8 mouse cellular contexts compared by ENCODE assay signal in the genomic region with DNA sequence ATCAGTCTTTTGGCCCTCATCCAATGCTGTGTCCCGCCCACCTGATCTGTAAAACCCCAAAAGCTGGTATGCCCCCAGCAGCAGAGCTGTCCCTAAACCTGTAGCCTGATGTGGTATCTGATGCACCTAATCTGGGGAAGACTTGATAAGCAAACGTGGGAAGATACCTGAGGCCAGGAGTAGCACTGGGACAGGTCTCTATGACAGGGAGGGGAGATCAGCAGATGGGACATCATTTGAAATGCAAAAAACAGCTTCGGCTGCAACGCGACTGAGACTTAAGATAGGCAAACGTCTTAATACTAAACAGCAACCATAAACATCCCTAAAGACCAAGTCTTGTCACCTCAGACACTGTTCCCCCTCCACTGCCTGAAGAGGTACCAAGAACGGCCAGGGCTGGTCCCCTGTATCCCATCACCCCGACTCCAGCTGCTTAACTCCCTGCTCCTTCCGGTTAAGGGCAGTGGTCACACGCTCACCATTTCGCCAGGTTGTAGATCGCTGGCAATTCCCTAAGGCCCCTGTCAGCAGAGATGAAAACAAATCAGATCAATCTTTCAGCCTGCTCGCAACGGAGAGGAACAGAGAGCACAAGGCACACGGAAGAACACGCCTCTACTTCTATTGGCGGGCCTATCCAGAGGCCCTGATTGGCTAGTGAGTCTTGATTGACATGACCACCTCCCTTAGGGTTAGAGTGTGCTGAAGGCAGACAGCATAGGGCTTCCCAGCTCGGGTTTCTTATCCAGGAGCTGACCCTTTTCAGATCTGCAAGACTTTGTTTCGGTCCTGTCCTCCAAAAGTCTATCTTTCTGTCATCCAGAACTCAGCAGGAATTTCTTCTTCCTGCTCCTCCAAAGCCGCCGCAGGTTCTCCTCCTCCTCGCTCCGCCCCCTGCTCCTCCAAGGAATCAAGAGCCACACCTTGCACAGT. TPM values are rescaled to one million over a fixed set of nuclear protein-coding genes. Genes with fewer than 3 reads are reported as not detected.
A peak's percentile ranks its signal among the peaks of the same experiment; 100 is the strongest.
DNase-seq lines count a peak whose midpoint lies in the region; ATAC-seq and TF ChIP-seq lines count a peak whose summit lies in the region.
"Not testable (repeated sequence)": the region's sequence is repeated elsewhere in the genome, so short reads cannot be mapped to it uniquely, and the experiment has no call there.

A gene (minus strand): TSS at position 610 of the 936 bp plus-strand sequence.

- H3K27me3 ChIP-seq in ES-Bruce4 (ENCODE audit: control insufficient read depth, insufficient read depth, low read length, poor library complexity, severe bottlenecking); forebrain, embryonic 15.5 days; liver, embryonic 16.5 days (ENCODE audit: control insufficient read depth, insufficient read depth, low read depth, low read length); neural tube, embryonic 12.5 days (replicated peaks); stomach, postnatal 0 days (ENCODE audit: control insufficient read depth, insufficient read depth, low read length): not testable (repeated sequence)

- not testable (repeated sequence) for TF ChIP-seq POLR2A in ES-Bruce4 (IDR thresholded peaks at IDR 0.05; ENCODE audit: insufficient read depth, low read length)

- peak; percentile 100 for ATAC-seq in forebrain, embryonic 15.5 days (replicated peaks)
- peak; percentile 100 for ATAC-seq in liver, embryonic 16.5 days (ENCODE audit: low read depth)
- peak; percentile 100 for ATAC-seq in neural tube, embryonic 12.5 days (ENCODE audit: low FRiP score, low read depth)
- ATAC-seq in stomach, postnatal 0 days (ENCODE audit: low FRiP score, low TSS enrichment): peak; percentile 98

- H3K9me3 ChIP-seq in ES-Bruce4 (replicated peaks; ENCODE audit: control insufficient read depth, insufficient read depth, low read length, poor library complexity, severe bottlenecking); forebrain, embryonic 15.5 days; liver, embryonic 16.5 days (replicated peaks; ENCODE audit: control insufficient read depth, low read length); neural tube, embryonic 12.5 days; stomach, postnatal 0 days (ENCODE audit: control insufficient read depth, low read length): not testable (repeated sequence)

- H3K36me3 ChIP-seq in ES-Bruce4 (ENCODE audit: control insufficient read depth, insufficient read depth, low read length, poor library complexity, severe bottlenecking); forebrain, embryonic 15.5 days; liver, embryonic 16.5 days (ENCODE audit: control insufficient read depth, insufficient read depth); neural tube, embryonic 12.5 days; stomach, postnatal 0 days (ENCODE audit: control insufficient read depth, insufficient read depth, low read length): not testable (repeated sequence)

- intact Hi-C loops in heart, postnatal 36 days (cut with DNase I): not testable (repeated sequence)

- peak; percentile 61 for DNase-seq in cerebellum, adult 11-12 months
- DNase-seq in heart, postnatal 36 days: peak; percentile 42 to 59
- DNase-seq in layer of hippocampus, adult 11-12 months (ENCODE audit: low spot score): peak; percentile 56
- DNase-seq in stomach, postnatal 0 days (ENCODE audit: low spot score): peak; percentile 62

- 5% methylated on average over 23 of the region's 23 CpGs for WGBS in forebrain, embryonic 15.5 days
- 7% methylated on average over 18 of the region's 23 CpGs for WGBS in liver, embryonic 16.5 days (ENCODE audit: insufficient replicate concordance)
- WGBS in neural tube, embryonic 12.5 days: 5% methylated on average over 23 of the region's 23 CpGs
- 4% methylated on average over 18 of the region's 23 CpGs for WGBS in stomach, postnatal 0 days

- not testable (repeated sequence) for TF ChIP-seq EP300 in ES-Bruce4 (IDR thresholded peaks at IDR 0.05; ENCODE audit: insufficient read depth, low read depth, low read length); stomach, postnatal 0 days (optimal IDR thresholded peaks at IDR 0.05)

- H3K4me1 ChIP-seq in ES-Bruce4 (ENCODE audit: control insufficient read depth, insufficient read depth, low read length); forebrain, embryonic 15.5 days; liver, embryonic 16.5 days (ENCODE audit: control insufficient read depth, low read depth, low read length); neural tube, embryonic 12.5 days; stomach, postnatal 0 days (replicated peaks; ENCODE audit: control insufficient read depth, insufficient read depth): not testable (repeated sequence)

- peak within 1 kb of the TSS; percentile 24 for H3K9ac ChIP-seq in ES-Bruce4 (ENCODE audit: low read depth, poor library complexity, severe bottlenecking)
- H3K9ac ChIP-seq in forebrain, embryonic 15.5 days (replicated peaks): peak within 1 kb of the TSS; percentile 57
- peak within 1 kb of the TSS; percentile 43; the same call in 1 of the 2 replicates for H3K9ac ChIP-seq in liver, embryonic 16.5 days (ENCODE audit: low read depth, low read length)
- peak within 1 kb of the TSS; percentile 57 for H3K9ac ChIP-seq in neural tube, embryonic 12.5 days
- peak within 1 kb of the TSS; percentile 50 for H3K9ac ChIP-seq in stomach, postnatal 0 days (ENCODE audit: low read length)

- peak within 1 kb of the TSS; percentile 64 for H3K4me2 ChIP-seq in forebrain, embryonic 15.5 days (replicated peaks)
- peak within 1 kb of the TSS; percentile 51 for H3K4me2 ChIP-seq in liver, embryonic 16.5 days (ENCODE audit: low read depth, low read length)
- H3K4me2 ChIP-seq in neural tube, embryonic 12.5 days (replicated peaks): peak within 1 kb of the TSS; percentile 73
- H3K4me2 ChIP-seq in stomach, postnatal 0 days (replicated peaks; ENCODE audit: low read depth): peak within 1 kb of the TSS; percentile 60

- peak within 1 kb of the TSS; percentile 79 for H3K4me3 ChIP-seq in ES-Bruce4 (ENCODE audit: low read depth, low read length)
- peak within 1 kb of the TSS; percentile 50 for H3K4me3 ChIP-seq in forebrain, embryonic 15.5 days
- peak within 1 kb of the TSS; percentile 62 for H3K4me3 ChIP-seq in liver, embryonic 16.5 days (ENCODE audit: low read depth, low read length)
- H3K4me3 ChIP-seq in neural tube, embryonic 12.5 days: peak within 1 kb of the TSS; percentile 50
- H3K4me3 ChIP-seq in stomach, postnatal 0 days (ENCODE audit: low read depth, low read length): peak within 1 kb of the TSS; percentile 42

- TF ChIP-seq CTCF in ES-Bruce4 (IDR thresholded peaks at IDR 0.05; ENCODE audit: low read depth, low read length); stomach, postnatal 0 days (IDR thresholded peaks at IDR 0.05; ENCODE audit: low read depth): not testable (repeated sequence)

- not testable (repeated sequence) for H3K27ac ChIP-seq in ES-Bruce4 (ENCODE audit: insufficient read depth, low read length); liver, embryonic 16.5 days (ENCODE audit: low read length); neural tube, embryonic 12.5 days; stomach, postnatal 0 days (replicated peaks)
- 0 out of 2 replicates have a peak within 1 kb of the TSS, but pooled peaks have one; percentile 5 for H3K27ac ChIP-seq in forebrain, embryonic 15.5 days (replicated peaks)

RNA-seq across cellular contexts. Expression of the gene that starts here (rescaled TPM):
- 12.0 and 16.3 TPM in 2 replicates for polyA plus RNA-seq in ES-Bruce4 (2011; ENCODE audit: insufficient read depth, insufficient read length, low read depth, missing spikeins)
- 12.8 and 13.0 TPM in 2 replicates for polyA plus RNA-seq in forebrain, embryonic 15.5 days (2015; fragmentation: Nextera tagmentation; extraction: Ambion mirVana)
- 1 to 10 TPM in 1 of 2 experiments, under 1 TPM in 1; 0.60 to 1.2 TPM for total RNA-seq in heart, postnatal 36 days (2021)
- 1.0 and 1.6 TPM in 2 replicates for polyA plus RNA-seq in liver, embryonic 16.5 days (2015; fragmentation: Nextera tagmentation; extraction: Ambion mirVana)
- polyA plus RNA-seq in neural tube, embryonic 12.5 days (2016; fragmentation: Nextera tagmentation; extraction: Ambion mirVana): 13.2 and 13.3 TPM in 2 replicates
- 3.1 and 3.5 TPM in 2 replicates for polyA plus RNA-seq in stomach, postnatal 0 days (2015; fragmentation: Nextera tagmentation; extraction: Ambion mirVana)
